Mouse (Mus musculus): Measurements from ENCODE around the gene Blnk. TPM values are rescaled to one million over a fixed set of nuclear protein-coding genes. Genes with fewer than 3 reads are reported as not detected.
A peak's percentile ranks its signal among the peaks of the same experiment; 100 is the strongest.

Gene Blnk
- polyA plus RNA-seq, 1 experiment from 2014 or later = 0.70 TPM

DNA sequence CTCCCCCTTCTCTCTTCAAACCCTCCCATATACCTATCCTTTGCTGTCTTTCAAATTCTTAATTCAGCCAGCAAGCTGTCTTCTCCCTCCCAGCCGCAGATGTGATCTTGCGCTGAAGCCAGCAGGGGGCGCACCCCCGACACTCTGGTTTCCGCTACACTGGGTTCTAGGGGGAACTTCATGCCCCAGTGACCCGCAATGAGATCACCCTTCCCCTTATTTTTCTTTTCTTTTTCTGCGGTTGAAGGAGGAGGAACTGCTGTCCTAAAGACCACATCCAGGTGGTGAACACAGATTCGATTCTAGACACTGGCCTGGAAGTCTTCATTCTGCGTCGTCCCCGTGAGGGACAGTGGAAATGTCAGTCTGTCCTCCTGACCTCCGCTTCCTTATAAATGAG, 31.3 kb downstream of the Blnk start:
- ATAC-seq (ENCODE audit: low FRiP score, low TSS enrichment) (no peak), DNase-seq (peak; percentile 60)
- no peaks in the 10 kb centered on the region for H3K36me3 ChIP-seq (ENCODE audit: control insufficient read depth, insufficient read depth, low read length)
- no peaks in the 10 kb centered on the region for H3K4me1 ChIP-seq (ENCODE audit: control insufficient read depth, insufficient read depth, low read length)
- H3K9me3 ChIP-seq (ENCODE audit: control insufficient read depth, low read length) = no peaks in the 10 kb centered on the region
- no peak overlapping the region for H3K4me3 ChIP-seq (replicated peaks; ENCODE audit: low read depth, low read length)
- WGBS = 50% methylated on average over 12 of the region's 12 CpGs
- H3K4me2 ChIP-seq (ENCODE audit: low read length) = no peak overlapping the region
- H3K27ac ChIP-seq (replicated peaks; ENCODE audit: low read depth, low read length) = no peak overlapping the region
- H3K27me3 ChIP-seq (ENCODE audit: control insufficient read depth, insufficient read depth, low read length) = no peaks in the 10 kb centered on the region
- no peak overlapping the region for H3K9ac ChIP-seq (replicated peaks; ENCODE audit: low read length)

DNA sequence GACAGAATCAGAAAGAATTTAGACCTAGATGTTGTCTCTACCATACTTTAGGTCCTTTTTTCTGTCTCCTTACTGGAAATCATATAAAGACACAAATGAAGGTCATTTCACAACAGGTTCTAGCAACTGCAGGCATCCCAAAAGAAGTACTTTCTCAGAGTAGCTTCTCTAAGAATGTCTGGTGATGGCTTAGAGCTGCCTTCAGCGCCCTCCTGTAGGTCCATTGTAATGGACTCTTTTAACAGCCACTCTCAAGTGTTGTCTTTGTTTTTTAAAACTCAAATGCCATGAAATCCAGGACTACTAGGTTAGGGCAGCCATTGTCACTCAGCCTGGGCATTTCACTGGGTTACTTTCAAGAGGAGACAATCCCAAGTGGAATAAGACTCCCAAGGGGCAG, 35.4 kb downstream of the Blnk start:
- H3K9me3 ChIP-seq (ENCODE audit: control insufficient read depth, low read length) = no peaks in the 10 kb centered on the region
- no peak for DNase-seq
- H3K27ac ChIP-seq (replicated peaks; ENCODE audit: low read depth, low read length) = no peak overlapping the region
- no peak overlapping the region for H3K4me2 ChIP-seq (ENCODE audit: low read length)
- H3K4me1 ChIP-seq (ENCODE audit: control insufficient read depth, insufficient read depth, low read length) = no peaks in the 10 kb centered on the region
- ATAC-seq (ENCODE audit: low FRiP score, low TSS enrichment) = no peak
- no peaks in the 10 kb centered on the region for H3K36me3 ChIP-seq (ENCODE audit: control insufficient read depth, insufficient read depth, low read length)
- no peak overlapping the region for H3K9ac ChIP-seq (replicated peaks; ENCODE audit: low read length)
- no peak overlapping the region for H3K4me3 ChIP-seq (replicated peaks; ENCODE audit: low read depth, low read length)
- H3K27me3 ChIP-seq (ENCODE audit: control insufficient read depth, insufficient read depth, low read length) = no peaks in the 10 kb centered on the region
- WGBS = 18% methylated on average over 1 of the region's 1 CpGs

DNA sequence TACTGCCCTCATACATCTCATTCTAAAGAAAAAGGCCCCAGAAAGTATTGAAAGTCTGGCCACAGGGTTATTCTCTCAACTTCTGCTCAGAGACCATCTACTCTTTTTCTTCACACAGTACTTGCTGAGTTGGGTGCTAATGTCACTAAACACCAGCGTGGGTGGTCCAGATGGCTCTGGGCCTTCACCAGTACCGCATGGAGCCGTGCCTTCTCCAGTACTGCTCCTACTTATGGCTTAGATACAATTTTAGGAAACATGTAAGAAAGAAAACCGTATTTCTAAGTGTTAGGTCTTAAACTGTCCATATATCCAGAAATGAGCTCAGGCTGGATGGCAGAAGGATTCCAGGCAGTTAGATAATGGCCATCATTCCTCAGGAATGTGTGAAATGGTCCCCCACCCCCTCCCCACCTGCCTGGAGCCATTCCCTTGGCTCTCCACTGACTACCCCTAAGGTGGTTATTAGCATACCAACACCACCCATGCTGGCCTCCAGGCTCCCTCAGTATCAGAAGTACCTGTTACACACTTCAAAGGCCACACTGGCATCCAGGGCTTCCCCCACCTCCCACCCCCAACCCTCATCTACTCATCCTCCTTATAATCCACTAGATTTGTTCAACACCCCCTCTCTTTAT, 47.3 kb downstream of the Blnk start:
- Histone ChIP-seq H3K9me3 (ENCODE audit: control insufficient read depth, low read length) (no peaks in the 10 kb centered on the region), H3K4me2 (ENCODE audit: low read length) (no peak overlapping the region), H3K36me3 (ENCODE audit: control insufficient read depth, insufficient read depth, low read length) (no peaks in the 10 kb centered on the region), H3K27ac (replicated peaks; ENCODE audit: low read depth, low read length) (no peak overlapping the region), H3K27me3 (ENCODE audit: control insufficient read depth, insufficient read depth, low read length) (no peaks in the 10 kb centered on the region), H3K9ac (replicated peaks; ENCODE audit: low read length) (no peak overlapping the region), H3K4me3 (replicated peaks; ENCODE audit: low read depth, low read length) (no peak overlapping the region), H3K4me1 (ENCODE audit: control insufficient read depth, insufficient read depth, low read length) (no peaks in the 10 kb centered on the region)
- 89% methylated on average over 4 of the region's 4 CpGs for WGBS
- ATAC-seq (ENCODE audit: low FRiP score, low TSS enrichment) (no peak), DNase-seq (no peak)

DNA sequence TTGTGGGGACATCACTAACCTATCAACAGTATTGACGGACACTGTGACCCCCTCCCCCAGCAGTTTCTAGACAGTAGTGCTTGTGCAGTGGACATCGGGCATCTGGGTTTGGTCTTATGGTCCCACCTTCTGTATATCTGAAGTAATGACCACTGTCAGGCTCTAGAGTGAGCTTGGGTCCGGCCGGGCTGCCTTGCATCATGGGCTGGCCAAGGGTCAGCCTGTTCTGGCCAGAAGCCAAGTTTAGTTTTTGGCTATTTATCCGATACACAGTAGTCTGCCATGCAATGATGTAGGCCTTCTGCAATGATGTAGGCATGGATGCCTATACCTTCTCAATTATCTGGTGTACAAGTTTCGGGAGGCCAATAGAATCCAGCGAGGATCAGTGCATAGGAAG, 50.8 kb downstream of the Blnk start:
- DNase-seq (no peak), ATAC-seq (ENCODE audit: low FRiP score, low TSS enrichment) (no peak)
- WGBS = 89% methylated on average over 7 of the region's 7 CpGs
- Histone ChIP-seq H3K27me3 (ENCODE audit: control insufficient read depth, insufficient read depth, low read length) (no peaks in the 10 kb centered on the region), H3K9ac (replicated peaks; ENCODE audit: low read length) (no peak overlapping the region), H3K27ac (replicated peaks; ENCODE audit: low read depth, low read length) (no peak overlapping the region), H3K4me3 (replicated peaks; ENCODE audit: low read depth, low read length) (no peak overlapping the region), H3K36me3 (ENCODE audit: control insufficient read depth, insufficient read depth, low read length) (no peaks in the 10 kb centered on the region), H3K9me3 (ENCODE audit: control insufficient read depth, low read length) (no peaks in the 10 kb centered on the region), H3K4me1 (ENCODE audit: control insufficient read depth, insufficient read depth, low read length) (no peaks in the 10 kb centered on the region), H3K4me2 (ENCODE audit: low read length) (no peak overlapping the region)

DNA sequence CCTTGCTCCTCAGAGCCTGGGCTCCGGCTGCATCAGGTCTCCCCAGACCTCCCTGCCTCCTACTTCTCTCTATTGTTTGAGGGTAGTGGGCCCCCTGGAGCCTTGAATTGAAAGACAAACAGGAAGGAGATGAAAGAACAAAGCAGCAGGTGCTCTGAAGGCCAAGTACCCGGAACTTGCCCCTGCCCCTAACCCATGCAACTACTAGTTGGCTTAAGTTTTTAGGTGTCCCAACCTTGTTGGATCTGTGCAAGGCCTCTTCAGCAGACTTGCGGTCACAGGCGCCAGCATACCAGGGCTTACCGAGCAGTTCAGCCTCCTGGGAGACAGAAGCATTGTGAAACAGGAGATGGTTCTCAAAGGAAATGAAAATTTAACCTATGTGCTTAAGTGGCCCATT, 58.3 kb downstream of the Blnk start:
- no peaks in the 10 kb centered on the region for H3K4me1 ChIP-seq (ENCODE audit: control insufficient read depth, insufficient read depth, low read length)
- no peak overlapping the region for H3K27ac ChIP-seq (replicated peaks; ENCODE audit: low read depth, low read length)
- 32% methylated on average over 5 of the region's 5 CpGs for WGBS
- H3K27me3 ChIP-seq (ENCODE audit: control insufficient read depth, insufficient read depth, low read length) = no peaks in the 10 kb centered on the region
- H3K4me2 ChIP-seq (ENCODE audit: low read length) = no peak overlapping the region
- DNase-seq = no peak
- no peaks in the 10 kb centered on the region for H3K36me3 ChIP-seq (ENCODE audit: control insufficient read depth, insufficient read depth, low read length)
- no peaks in the 10 kb centered on the region for H3K9me3 ChIP-seq (ENCODE audit: control insufficient read depth, low read length)
- H3K9ac ChIP-seq (replicated peaks; ENCODE audit: low read length) = no peak overlapping the region
- H3K4me3 ChIP-seq (replicated peaks; ENCODE audit: low read depth, low read length) = no peak overlapping the region
- ATAC-seq (ENCODE audit: low FRiP score, low TSS enrichment) = no peak

DNA sequence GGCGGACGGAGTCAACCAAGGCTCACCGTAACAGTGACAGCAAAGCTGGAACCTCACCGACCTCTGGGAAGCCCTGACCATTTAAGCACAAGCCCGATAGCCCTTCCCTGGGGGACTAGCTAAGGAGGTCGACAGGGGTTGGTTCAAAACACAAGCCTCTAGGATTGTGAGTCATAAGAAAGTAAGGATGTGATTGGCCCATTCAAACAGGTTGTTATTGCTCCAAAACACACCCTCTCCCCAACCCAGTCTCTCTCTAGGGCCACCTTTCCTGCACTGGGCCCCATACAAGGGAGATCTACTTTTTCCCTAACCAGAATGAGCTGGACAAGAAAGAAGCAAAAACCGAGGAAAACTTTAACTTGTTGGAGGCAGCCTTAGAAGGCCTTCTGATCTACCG, 59.0 kb downstream of the Blnk start:
- Histone ChIP-seq H3K4me1 (ENCODE audit: control insufficient read depth, insufficient read depth, low read length) (no peaks in the 10 kb centered on the region), H3K4me3 (replicated peaks; ENCODE audit: low read depth, low read length) (no peak overlapping the region), H3K9me3 (ENCODE audit: control insufficient read depth, low read length) (no peaks in the 10 kb centered on the region), H3K36me3 (ENCODE audit: control insufficient read depth, insufficient read depth, low read length) (no peaks in the 10 kb centered on the region), H3K27me3 (ENCODE audit: control insufficient read depth, insufficient read depth, low read length) (no peaks in the 10 kb centered on the region), H3K9ac (replicated peaks; ENCODE audit: low read length) (no peak overlapping the region), H3K27ac (replicated peaks; ENCODE audit: low read depth, low read length) (no peak overlapping the region), H3K4me2 (ENCODE audit: low read length) (no peak overlapping the region)
- DNase-seq = no peak
- no peak for ATAC-seq (ENCODE audit: low FRiP score, low TSS enrichment)
- 43% methylated on average over 8 of the region's 8 CpGs for WGBS

DNA sequence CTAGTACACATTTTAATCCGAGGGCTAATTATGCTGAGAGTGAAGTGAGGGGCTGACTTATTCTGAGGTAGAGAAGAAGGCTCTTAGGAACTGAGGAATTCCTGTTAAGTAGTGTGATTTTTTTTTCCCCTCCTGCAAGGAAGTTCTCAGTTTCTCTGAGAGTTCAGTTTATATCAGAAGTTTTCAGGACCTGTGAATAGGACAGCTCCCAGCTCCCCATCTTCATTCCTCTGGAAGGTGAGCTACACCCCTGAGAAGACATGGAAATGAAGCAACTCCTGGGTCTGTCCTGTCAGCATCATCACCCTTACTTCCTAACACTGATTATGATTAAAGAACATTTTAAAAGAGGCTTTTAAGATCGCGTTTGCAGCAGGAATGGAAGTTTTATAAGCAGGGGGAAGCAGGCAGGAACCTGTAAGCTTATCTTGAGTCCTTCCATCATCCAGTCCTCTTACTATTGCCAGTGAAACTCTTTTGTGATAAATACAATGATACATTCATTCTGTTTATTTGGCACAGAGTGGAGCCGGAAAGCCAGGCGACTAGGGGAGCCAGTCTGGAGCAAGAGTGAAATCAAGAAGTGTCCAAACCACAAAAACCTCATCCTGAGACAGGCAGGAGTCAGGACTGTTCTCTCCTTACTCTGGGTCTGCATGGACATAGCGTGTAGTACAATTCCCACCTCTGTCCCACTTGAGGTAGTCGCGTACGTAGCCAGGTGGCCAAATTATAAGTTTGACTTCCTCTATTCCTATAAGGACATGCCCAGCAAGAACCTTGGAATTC, 62.6 kb downstream of the Blnk start:
- no peaks in the 10 kb centered on the region for H3K27me3 ChIP-seq (ENCODE audit: control insufficient read depth, insufficient read depth, low read length)
- H3K4me2 ChIP-seq (ENCODE audit: low read length) = no peak overlapping the region
- H3K9me3 ChIP-seq (ENCODE audit: control insufficient read depth, low read length) = no peaks in the 10 kb centered on the region
- DNase-seq (no peak), ATAC-seq (ENCODE audit: low FRiP score, low TSS enrichment) (no peak)
- H3K4me3 ChIP-seq (replicated peaks; ENCODE audit: low read depth, low read length) = no peak overlapping the region
- H3K36me3 ChIP-seq (ENCODE audit: control insufficient read depth, insufficient read depth, low read length) = no peaks in the 10 kb centered on the region
- no peak overlapping the region for H3K9ac ChIP-seq (replicated peaks; ENCODE audit: low read length)
- no peak overlapping the region for H3K27ac ChIP-seq (replicated peaks; ENCODE audit: low read depth, low read length)
- H3K4me1 ChIP-seq (ENCODE audit: control insufficient read depth, insufficient read depth, low read length) = no peaks in the 10 kb centered on the region
- WGBS = 70% methylated on average over 9 of the region's 9 CpGs

DNA sequence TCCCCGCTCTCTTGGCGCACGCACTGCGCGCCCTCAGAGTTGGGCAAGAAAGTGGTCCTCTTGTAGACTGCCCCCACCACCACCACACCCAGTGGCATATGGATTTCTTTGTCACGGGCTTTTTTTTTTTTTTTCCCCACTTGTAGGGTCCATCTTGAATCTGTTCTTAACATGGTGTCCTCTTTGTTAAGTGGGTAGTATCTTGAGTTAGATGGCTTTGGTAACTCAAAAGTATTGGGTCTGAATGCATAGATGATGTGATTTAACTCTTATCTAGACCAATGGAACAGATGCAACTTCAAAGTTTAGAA, 99.0 kb downstream of the Blnk start:
- peak overlapping the region; percentile 95 for H3K27ac ChIP-seq (replicated peaks; ENCODE audit: low read depth, low read length)
- WGBS = 3% methylated on average over 6 of the region's 6 CpGs
- peaks cover 11% of the 10 kb centered on the region for H3K4me1 ChIP-seq (ENCODE audit: control insufficient read depth, insufficient read depth, low read length)
- H3K4me3 ChIP-seq (replicated peaks; ENCODE audit: low read depth, low read length) = peak overlapping the region; percentile 61
- peak overlapping the region; percentile 68 for H3K9ac ChIP-seq (replicated peaks; ENCODE audit: low read length)
- peaks cover 23% of the 10 kb centered on the region for H3K27me3 ChIP-seq (ENCODE audit: control insufficient read depth, insufficient read depth, low read length)
- ATAC-seq (ENCODE audit: low FRiP score, low TSS enrichment) = no peak
- no peak for DNase-seq
- H3K9me3 ChIP-seq (ENCODE audit: control insufficient read depth, low read length) = 0 out of 2 replicates have a peak, but pooled peaks cover 4% of the 10 kb centered on the region
- H3K36me3 ChIP-seq (ENCODE audit: control insufficient read depth, insufficient read depth, low read length) = 0 out of 2 replicates have a peak, but pooled peaks cover 7% of the 10 kb centered on the region
- H3K4me2 ChIP-seq (ENCODE audit: low read length) = peak overlapping the region; percentile 67
